Mouse (Mus musculus) bone marrow macrophage, adult 2 months (primary cell): ENCODE data around the gene Diaph2.

Experiments used
- CTCF ChIP-seq: IDR thresholded peaks from 2 replicates; pipeline ENCODE4 v1.5.1; 2012; ENCODE audit warnings: low read depth, mild to moderate bottlenecking, low read length, moderate library complexity
- POLR2A ChIP-seq: IDR thresholded peaks from 2 replicates; pipeline ENCODE4 v1.6.1; 2012; ENCODE audit warnings: mild to moderate bottlenecking, low read depth, low read length, borderline replicate concordance

GRCm38 (mm10) chrX:129750606-129751005 lies 1.1 kb downstream of the Diaph2 start:
- TF ChIP-seq POLR2A (no peak), CTCF (no peak)
